Comparison of ENCODE assay signal across 26 mouse cellular contexts in genomic region chrX:109133500-109133899, GRCm38 (mm10). TPM values are rescaled to one million over a fixed set of nuclear protein-coding genes. Genes with fewer than 3 reads are reported as not detected.
DNase-seq lines count a peak whose midpoint lies in the region; ATAC-seq and TF ChIP-seq lines count a peak whose summit lies in the region.
"Had no signal": no experiment of that assay in that cellular context is flagged by ENCODE, and none has a peak within 500 bp of the region (broad histone marks: within the 10 kb centered on the region; RNA-seq: fewer than 3 reads in every experiment).

No protein-coding gene starts in this region.

- ATAC-seq in lung, embryonic 16.5 days (ENCODE audit: low read depth), result no peak
- ATAC-seq: CD4-positive, CD25-positive, alpha-beta regulatory T cell, adult 4 months; forebrain, embryonic 13.5 days; forebrain, embryonic 16.5 days; hindbrain, embryonic 16.5 days; intestine, embryonic 15.5 days had no signal

- H3K4me3 ChIP-seq in lung, embryonic 16.5 days (ENCODE audit: low read length), result no peak overlapping the region
- H3K4me3 ChIP-seq in CH12.LX (replicated peaks in 1 of 3; ENCODE audit: low read depth in 2 of 3, low read length in 2 of 3, poor library complexity in 1 of 3) (no peak overlapping the region), myocyte (no peak overlapping the region)
- no peak overlapping the region for H3K4me3 ChIP-seq in layer of hippocampus, adult 2 months
- H3K4me3 ChIP-seq: embryonic facial prominence, embryonic 12.5 days; forebrain, embryonic 10.5 days; forebrain, embryonic 13.5 days; hindbrain, embryonic 10.5 days; hindbrain, embryonic 13.5 days; intestine, embryonic 15.5 days had no signal

- no peak for TF ChIP-seq POLR2A in CH12.LX (IDR thresholded peaks at IDR 0.05; ENCODE audit: low read depth, low read length)
- no peak for TF ChIP-seq POLR2A in myocyte (IDR thresholded peaks at IDR 0.05; ENCODE audit: insufficient read length, low read depth)

- TF ChIP-seq CTCF in CH12.LX (conservative IDR thresholded peaks at IDR 0.05 in 1 of 2, IDR thresholded peaks at IDR 0.05 in 1 of 2; ENCODE audit: low read depth in 2 of 2, low read length in 2 of 2), result no peak
- no peak for TF ChIP-seq CTCF in layer of hippocampus, adult 2 months (conservative IDR thresholded peaks at IDR 0.05)

- 45% methylated on average over 2 of the region's 2 CpGs for WGBS in lung, embryonic 16.5 days

- H3K36me3 ChIP-seq in lung, embryonic 16.5 days (ENCODE audit: control insufficient read depth, insufficient read depth, low read length), result no peaks in the 10 kb centered on the region
- H3K36me3 ChIP-seq in CH12.LX (replicated peaks in 1 of 2; ENCODE audit: control insufficient read depth in 1 of 2, insufficient read depth in 1 of 2, low read length in 1 of 2), result peaks cover 0 to 2% of the 10 kb centered on the region in 2 experiments
- no peaks in the 10 kb centered on the region for H3K36me3 ChIP-seq in myocyte (ENCODE audit: control insufficient read depth, insufficient read depth)
- H3K36me3 ChIP-seq: embryonic facial prominence, embryonic 12.5 days; forebrain, embryonic 10.5 days; hindbrain, embryonic 10.5 days; hindbrain, embryonic 13.5 days; intestine, embryonic 15.5 days had no signal

- H3K79me2 ChIP-seq in CH12.LX (replicated peaks; ENCODE audit: control insufficient read depth, extremely low read depth, insufficient read depth, poor library complexity, severe bottlenecking), result no peaks in the 10 kb centered on the region
- H3K79me2 ChIP-seq in myocyte (ENCODE audit: control insufficient read depth, insufficient read depth), result peaks cover 57% of the 10 kb centered on the region

- no peak overlapping the region for H3K4me2 ChIP-seq in lung, embryonic 16.5 days (ENCODE audit: low read depth, low read length)
- no peak overlapping the region for H3K4me2 ChIP-seq in CH12.LX (ENCODE audit: insufficient read depth, low read depth, poor library complexity, severe bottlenecking)
- H3K4me2 ChIP-seq in myocyte (ENCODE audit: low read depth), result peak overlapping the region; percentile 5
- H3K4me2 ChIP-seq: embryonic facial prominence, embryonic 12.5 days; forebrain, embryonic 13.5 days; heart, embryonic 11.5 days; hindbrain, embryonic 13.5 days; intestine, embryonic 15.5 days had no signal

- no peak for TF ChIP-seq RAD21 in CH12.LX (IDR thresholded peaks at IDR 0.05; ENCODE audit: low read depth, low read length)

- peak; percentile 77 for TF ChIP-seq EP300 in CH12.LX (IDR thresholded peaks at IDR 0.05; ENCODE audit: low read length)

- intact Hi-C loops in heart, postnatal 10 days (cut with DNase I), result no loop called here

- H3ac ChIP-seq in myocyte (ENCODE audit: control insufficient read depth, insufficient read length), result no peak overlapping the region

- no peaks in the 10 kb centered on the region for H3K4me1 ChIP-seq in lung, embryonic 16.5 days (replicated peaks; ENCODE audit: control insufficient read depth, insufficient read depth, low read length)
- H3K4me1 ChIP-seq in CH12.LX (ENCODE audit: control insufficient read depth in 1 of 2, insufficient read depth in 2 of 2), result peaks cover 0 to 17% of the 10 kb centered on the region in 2 experiments; a peak in 2 of 4 replicates
- H3K4me1 ChIP-seq: embryonic facial prominence, embryonic 12.5 days; forebrain, embryonic 10.5 days; forebrain, embryonic 13.5 days; hindbrain, embryonic 10.5 days; hindbrain, embryonic 13.5 days; intestine, embryonic 15.5 days had no signal

- peak overlapping the region; percentile 31; the same call in 1 of the 2 replicates for H3K27ac ChIP-seq in lung, embryonic 16.5 days (ENCODE audit: low read length)
- H3K27ac ChIP-seq in CH12.LX (ENCODE audit: insufficient read depth, low read depth), result no peak overlapping the region
- H3K27ac ChIP-seq in layer of hippocampus, adult 2 months, result no peak overlapping the region
- H3K27ac ChIP-seq: embryonic facial prominence, embryonic 12.5 days; forebrain, embryonic 10.5 days; forebrain, embryonic 13.5 days; hindbrain, embryonic 10.5 days; hindbrain, embryonic 13.5 days; intestine, embryonic 15.5 days had no signal

- H3K9me3 ChIP-seq in lung, embryonic 16.5 days (ENCODE audit: control insufficient read depth, low read length), result no peaks in the 10 kb centered on the region
- no peaks in the 10 kb centered on the region for H3K9me3 ChIP-seq in CH12.LX (replicated peaks; ENCODE audit: low read length)
- H3K9me3 ChIP-seq: embryonic facial prominence, embryonic 12.5 days; forebrain, embryonic 10.5 days; forebrain, embryonic 13.5 days; hindbrain, embryonic 10.5 days; hindbrain, embryonic 13.5 days; intestine, embryonic 15.5 days had no signal

- H3K27me3 ChIP-seq in lung, embryonic 16.5 days (ENCODE audit: control insufficient read depth, insufficient read depth, low read depth, low read length), result no peaks in the 10 kb centered on the region
- no peaks in the 10 kb centered on the region for H3K27me3 ChIP-seq in CH12.LX (replicated peaks)
- no peaks in the 10 kb centered on the region for H3K27me3 ChIP-seq in myocyte (ENCODE audit: control insufficient read depth, insufficient read depth, insufficient read length)
- H3K27me3 ChIP-seq: embryonic facial prominence, embryonic 12.5 days; forebrain, embryonic 13.5 days; hindbrain, embryonic 13.5 days; intestine, embryonic 15.5 days had no signal

- peak; percentile 81 for DNase-seq in heart, adult 11 months
- DNase-seq in heart, postnatal 10 days, result no peak
- no peak for DNase-seq in lung, postnatal 25 days (ENCODE audit: low spot score)
- no peak for DNase-seq in CH12.LX (ENCODE audit: extremely low read depth)
- DNase-seq in layer of hippocampus, adult 2 months (ENCODE audit: low spot score in 2 of 2), result no peak
- DNase-seq: adrenal gland, adult 2 months; adrenal gland, postnatal 14 days; cerebellum, adult 11 months; cerebellum, adult 2 months; cerebellum, adult 9-11 months; cerebellum, postnatal 36 days; gastrocnemius, postnatal 10 days; gastrocnemius, postnatal 36 days; heart, postnatal 36 days had no signal

- in situ Hi-C loops in CH12.LX (cut with MboI; ENCODE audit: low pct_ligation_motif_present, low pct_unique_long_range_greater_than_20kb, low sequenced_read_pairs), result no loop called here

- dilution Hi-C loops in CH12.LX (cut with MboI; ENCODE audit: extremely low pct_ligation_motif_present, extremely low pct_unique_long_range_greater_than_20kb, low sequenced_read_pairs), result no loop called here

- no peak overlapping the region for H3K9ac ChIP-seq in lung, embryonic 16.5 days (ENCODE audit: low read length)
- H3K9ac ChIP-seq in CH12.LX (ENCODE audit: insufficient read depth, low read depth), result no peak overlapping the region
- H3K9ac ChIP-seq: embryonic facial prominence, embryonic 12.5 days; forebrain, embryonic 13.5 days; hindbrain, embryonic 13.5 days; intestine, embryonic 15.5 days had no signal

TF ChIP-seq in CH12.LX, 34 proteins besides CTCF, POLR2A, EP300 and RAD21 (continues in another document):
- TF ChIP-seq JUND (conservative IDR thresholded peaks at IDR 0.05; ENCODE audit: low read depth, low read length) (0 out of 2 replicates have a peak, but pooled peaks have one; percentile 18), MAZ (IDR thresholded peaks at IDR 0.05; ENCODE audit: low read depth, low read length) (no peak), SIN3A (IDR thresholded peaks at IDR 0.05; ENCODE audit: low read length) (no peak; the same call in 1 of the 2 replicates), MAFK (IDR thresholded peaks at IDR 0.05; ENCODE audit: insufficient replicate concordance, low read length) (0 out of 2 replicates have a peak, but pooled peaks have one; percentile 22), KAT2A (IDR thresholded peaks at IDR 0.05; ENCODE audit: insufficient replicate concordance, low read length) (0 out of 2 replicates have a peak, but pooled peaks have one; percentile 34), ZC3H11A (IDR thresholded peaks at IDR 0.05; ENCODE audit: low read depth, low read length) (no peak), ZKSCAN1 (IDR thresholded peaks at IDR 0.05; ENCODE audit: borderline replicate concordance, low read depth, low read length) (no peak), MYC (IDR thresholded peaks at IDR 0.05; ENCODE audit: low read depth, low read length) (no peak), MEF2A (IDR thresholded peaks at IDR 0.05; ENCODE audit: borderline replicate concordance, low read depth, low read length) (peak; percentile 38; the same call in 1 of the 2 replicates), HCFC1 (IDR thresholded peaks at IDR 0.05; ENCODE audit: low read depth, low read length) (no peak), ZMIZ1 (IDR thresholded peaks at IDR 0.05; ENCODE audit: low read depth, low read length) (no peak), NELFE (IDR thresholded peaks at IDR 0.05; ENCODE audit: low read depth, low read length) (no peak)

TF ChIP-seq in myocyte, 11 proteins besides CTCF, POLR2A, EP300 and RAD21:
- TF ChIP-seq SRF (IDR thresholded peaks at IDR 0.05; ENCODE audit: control insufficient read depth, insufficient read length, low read depth), result no peak
- no peak for TF ChIP-seq MYOD1 (IDR thresholded peaks at IDR 0.05; ENCODE audit: control insufficient read depth in 1 of 3, insufficient read length in 2 of 3, low read depth in 2 of 3)
- TF ChIP-seq E2F4 (IDR thresholded peaks at IDR 0.05; ENCODE audit: insufficient read depth), result no peak
- TF ChIP-seq POLR2AphosphoS2 (IDR thresholded peaks at IDR 0.05; ENCODE audit: insufficient read length, low read depth), result no peak
- no peak for TF ChIP-seq REST (IDR thresholded peaks at IDR 0.05; ENCODE audit: insufficient read depth, insufficient read length)
- no peak for TF ChIP-seq MYOG (IDR thresholded peaks at IDR 0.05; ENCODE audit: control insufficient read depth in 1 of 3, insufficient read depth in 1 of 3, insufficient read length in 2 of 3, low read depth in 2 of 3)
- no peak for TF ChIP-seq MAX (IDR thresholded peaks at IDR 0.05; ENCODE audit: low read depth)
- TF ChIP-seq USF1 (IDR thresholded peaks at IDR 0.05; ENCODE audit: low read depth), result no peak
- TF ChIP-seq CEBPB (IDR thresholded peaks at IDR 0.05; ENCODE audit: insufficient read depth, poor library complexity, severe bottlenecking), result no peak
- no peak for TF ChIP-seq TCF12 (IDR thresholded peaks at IDR 0.05; ENCODE audit: insufficient read depth, poor library complexity, severe bottlenecking)

RNA-seq across cellular contexts. Expression of gene Sh3bgrl, which starts 38.3 kb away (rescaled TPM):
- total RNA-seq in heart, postnatal 10 days (2021), result 10 to 100 TPM; 57.6 to 59.8 TPM
- polyA plus RNA-seq in lung, embryonic 16.5 days (2015; fragmentation: Nextera tagmentation; extraction: Ambion mirVana), result 249 and 265 TPM in 2 replicates
- total RNA-seq in CH12.LX (2012; rRNA removed), result 25.0 and 27.7 TPM in 2 replicates
- total RNA-seq in CH12.LX (2014; rRNA removed), result 148 and 154 TPM in 2 replicates
- polyA plus RNA-seq in CH12.LX (2012; ENCODE audit: insufficient read length, low read depth), result 82.5 and 130 TPM in 2 replicates
- polyA plus RNA-seq in myocyte (2012; fragmentation: generic; extraction: Trizol), result 18.5 TPM
- total RNA-seq in layer of hippocampus, adult 2 months (2021), result 10 to 100 TPM; 82.6 to 82.7 TPM
